10 mouse cellular contexts compared by ENCODE assay signal in genomic region chr19:53412149-53412848, GRCm38 (mm10). TPM values are rescaled to one million over a fixed set of nuclear protein-coding genes. Genes with fewer than 3 reads are reported as not detected.
A peak's percentile ranks its signal among the peaks of the same experiment; 100 is the strongest.
DNase-seq lines count a peak whose midpoint lies in the region; ATAC-seq and TF ChIP-seq lines count a peak whose summit lies in the region.
"Had no signal": no experiment of that assay in that cellular context is flagged by ENCODE, and none has a peak within 500 bp of the region (broad histone marks: within the 10 kb centered on the region; RNA-seq: fewer than 3 reads in every experiment).

No protein-coding gene starts in this region.

- no peak for TF ChIP-seq CTCF in heart, postnatal 0 days (IDR thresholded peaks at IDR 0.05; ENCODE audit: low read depth)
- no peak for TF ChIP-seq CTCF in stomach, postnatal 0 days (IDR thresholded peaks at IDR 0.05; ENCODE audit: low read depth)

- H3K4me2 ChIP-seq in heart, postnatal 0 days (ENCODE audit: low read depth, low read length) = no peak overlapping the region
- no peak overlapping the region for H3K4me2 ChIP-seq in stomach, postnatal 0 days (replicated peaks; ENCODE audit: low read depth)

- no peak overlapping the region for H3K9ac ChIP-seq in heart, postnatal 0 days (replicated peaks; ENCODE audit: low read depth, low read length)
- no peak overlapping the region for H3K9ac ChIP-seq in stomach, postnatal 0 days (ENCODE audit: low read length)

- no peaks in the 10 kb centered on the region for H3K9me3 ChIP-seq in heart, postnatal 0 days (replicated peaks; ENCODE audit: control insufficient read depth, low read length)
- no peaks in the 10 kb centered on the region for H3K9me3 ChIP-seq in stomach, postnatal 0 days (ENCODE audit: control insufficient read depth, low read length)

- WGBS in heart, postnatal 0 days = 15% methylated on average over 6 of the region's 6 CpGs
- WGBS in stomach, postnatal 0 days = 19% methylated on average over 6 of the region's 6 CpGs

- peaks cover 17% of the 10 kb centered on the region for H3K4me1 ChIP-seq in heart, postnatal 0 days (ENCODE audit: control insufficient read depth, insufficient read depth)
- no peaks in the 10 kb centered on the region; the same call in 1 of the 2 replicates for H3K4me1 ChIP-seq in stomach, postnatal 0 days (replicated peaks; ENCODE audit: control insufficient read depth, insufficient read depth)

- no peak for DNase-seq in heart, postnatal 0 days (ENCODE audit: low spot score)
- no peak for DNase-seq in heart, adult 9 months (ENCODE audit: low spot score in 2 of 2)
- peak; percentile 64 for DNase-seq in right cerebral cortex, adult 18-20 months
- DNase-seq in right cerebral cortex, postnatal 14 days = no peak
- DNase-seq in fibroblast of lung, adult 2 months (ENCODE audit: low read depth) = peak; percentile 76
- no peak for DNase-seq in stomach, postnatal 0 days (ENCODE audit: low spot score)
- DNase-seq in cerebellum, adult 9-10 months = no peak
- DNase-seq: kidney, adult 11 months had no signal

- H3K36me3 ChIP-seq in heart, postnatal 0 days (replicated peaks; ENCODE audit: control insufficient read depth, insufficient read depth, low read length) = no peaks in the 10 kb centered on the region
- no peaks in the 10 kb centered on the region for H3K36me3 ChIP-seq in stomach, postnatal 0 days (ENCODE audit: control insufficient read depth, insufficient read depth, low read length)

- no peaks in the 10 kb centered on the region for H3K27me3 ChIP-seq in heart, postnatal 0 days (ENCODE audit: control insufficient read depth, insufficient read depth, low read length)
- H3K27me3 ChIP-seq in stomach, postnatal 0 days (ENCODE audit: control insufficient read depth, insufficient read depth, low read length) = no peaks in the 10 kb centered on the region

- peak overlapping the region; percentile 23; the same call in 1 of the 2 replicates for H3K27ac ChIP-seq in heart, postnatal 0 days (ENCODE audit: low read depth)
- peak overlapping the region; percentile 56; the same call in 1 of the 2 replicates for H3K27ac ChIP-seq in stomach, postnatal 0 days (replicated peaks)
- H3K27ac ChIP-seq: macrophage had no signal

- H3K4me3 ChIP-seq in heart, postnatal 0 days (ENCODE audit: low read depth, low read length) = no peak overlapping the region
- no peak overlapping the region for H3K4me3 ChIP-seq in stomach, postnatal 0 days (ENCODE audit: low read depth, low read length)

- ATAC-seq in heart, postnatal 0 days (ENCODE audit: insufficient read depth, low read depth) = peak; percentile 36; the same call in 1 of the 2 replicates
- peak; percentile 47 for ATAC-seq in stomach, postnatal 0 days (ENCODE audit: low FRiP score, low TSS enrichment)
- ATAC-seq in cerebellum, adult (ENCODE audit: insufficient number of reproducible peaks, low FRiP score, low TSS enrichment) = no peak

- no peak for TF ChIP-seq EP300 in heart, postnatal 0 days (IDR thresholded peaks at IDR 0.05; ENCODE audit: low read depth)
- no peak for TF ChIP-seq EP300 in stomach, postnatal 0 days (optimal IDR thresholded peaks at IDR 0.05)

RNA-seq across cellular contexts. Expression of gene Smndc1, which starts 21.9 kb away (rescaled TPM):
- total RNA-seq in heart, postnatal 0 days (2014; rRNA removed; ENCODE audit: low replicate concordance) = 6.8 and 9.0 TPM in 2 replicates
- 25.0 and 32.0 TPM in 2 replicates for polyA plus RNA-seq in heart, postnatal 0 days (2015; fragmentation: Nextera tagmentation; extraction: Ambion mirVana)
- 26.1 and 26.6 TPM in 2 replicates for polyA plus RNA-seq in stomach, postnatal 0 days (2015; fragmentation: Nextera tagmentation; extraction: Ambion mirVana)

RNA-seq across cellular contexts. Expression of gene Gm10197, which starts 40.7 kb away (rescaled TPM):
- total RNA-seq in heart, postnatal 0 days (2014; rRNA removed; ENCODE audit: low replicate concordance) = not detected in 2 replicates
- not detected in 2 replicates for polyA plus RNA-seq in heart, postnatal 0 days (2015; fragmentation: Nextera tagmentation; extraction: Ambion mirVana)
- polyA plus RNA-seq in stomach, postnatal 0 days (2015; fragmentation: Nextera tagmentation; extraction: Ambion mirVana) = not detected in 2 replicates
- polyA plus RNA-seq: macrophage had no signal

Comparison
In these comparisons a context has a peak if more than half of its experiments do, and no peak if none do; other contexts are left out.
1. DNase-seq: peak in right cerebral cortex, adult 18-20 months (single experiment) and fibroblast of lung, adult 2 months (single experiment); none in heart, postnatal 0 days (single experiment), heart, adult 9 months (0 of 2), right cerebral cortex, postnatal 14 days (single experiment), stomach, postnatal 0 days (single experiment) and cerebellum, adult 9-10 months (single experiment).